Mouse (Mus musculus) cerebellum, adult 2 months (tissue): Measurements from ENCODE around the gene Tmem182.

ENCODE experiments used
- CTCF ChIP-seq: fragments of 200-500 bp; IDR thresholded peaks from 2 replicates; pipeline ENCODE4 v1.5.1; 2011; ENCODE audit warnings: low read depth, mild to moderate bottlenecking, control low read depth, low read length, moderate library complexity, borderline replicate concordance; ENCODE audit not compliant: insufficient read depth
- POLR2A ChIP-seq: fragments of 200-500 bp; IDR thresholded peaks from 2 replicates; pipeline ENCODE4 v1.6.1; 2011; ENCODE audit warnings: low read length, control low read depth, borderline replicate concordance; ENCODE audit not compliant: insufficient read depth

- TF ChIP-seq CTCF (peak; percentile 74), POLR2A (no peak)
Measured at GRCm38 (mm10) chr1:40844616-40845015, 39.2 kb downstream of the Tmem182 start.
